Mouse (Mus musculus) frontal cortex, adult (tissue): ENCODE results near the gene Wfdc10.
"Not testable (repeated sequence)": the region's sequence is repeated elsewhere in the genome, so short reads cannot be mapped to it uniquely, and the experiment has no call there.

ENCODE experiments used
- ATAC-seq: cut with Nextera tagmentation; 2 replicates; pipeline ENCODE4 v1.9.2; 2017; ENCODE audit warnings: mild to moderate bottlenecking, moderate library complexity, mixed read lengths; ENCODE audit not compliant: low TSS enrichment

Gene Wfdc10

GRCm38 (mm10) chr2:164655858-164656257, at the start of gene Wfdc10:
Gene Wfdc10, plus strand, starts transcription at chr2:164656046.
- no peak for ATAC-seq

DNA sequence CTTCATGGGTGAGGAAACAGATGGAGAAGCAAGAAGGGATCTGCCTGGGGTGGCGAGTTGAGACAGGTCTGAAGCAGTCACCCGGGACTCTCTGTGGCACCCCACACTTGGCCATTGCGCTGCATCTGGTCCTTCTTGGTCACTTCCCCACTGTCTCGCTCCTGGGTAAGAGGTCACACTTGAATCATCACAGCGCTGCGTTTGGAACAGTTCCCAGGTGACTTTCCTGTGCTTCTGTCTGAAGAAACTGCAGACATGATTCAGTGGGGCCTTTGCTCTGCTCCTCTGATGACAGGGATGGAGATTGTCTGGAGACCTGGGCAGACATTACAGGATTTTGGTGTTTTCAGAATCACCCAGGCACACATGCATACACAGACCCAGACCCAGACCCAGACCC, 47.1 kb upstream of the Wfdc10 start:
- no peak for ATAC-seq

DNA sequence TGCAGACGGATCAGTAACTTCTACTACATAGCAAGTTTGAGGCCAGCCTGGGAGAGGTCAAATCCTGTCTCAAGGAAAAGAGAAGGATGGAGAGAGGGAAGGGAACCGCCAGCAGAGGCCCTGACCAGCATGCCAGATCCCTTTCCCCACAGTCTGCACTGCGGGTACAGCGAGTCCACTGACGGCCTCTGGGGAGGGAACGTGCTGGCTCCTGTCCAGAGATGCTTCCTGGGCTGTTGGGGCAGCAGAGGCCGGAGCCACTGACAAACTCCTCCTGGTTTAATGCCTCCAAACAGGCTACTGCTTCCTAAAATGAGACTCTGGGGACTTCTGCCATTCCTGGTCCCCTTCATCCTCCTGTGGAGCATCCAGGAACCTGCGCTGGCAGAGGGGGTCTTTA, 42.4 kb upstream of the Wfdc10 start, which contains the start of the genes Wfdc6b and Wfdc8:
TSS of gene Wfdc6b (plus strand) at position 52 of the 400 bp plus-strand sequence.
TSS of gene Wfdc8 (minus strand) at position 156 of the 400 bp plus-strand sequence.
- not testable (repeated sequence) for ATAC-seq

- no peak for ATAC-seq
Observed at GRCm38 (mm10) chr2:164615386-164615785, 40.5 kb upstream of the Wfdc10 start.

GRCm38 (mm10) chr2:164619050-164619449, 36.8 kb upstream of the Wfdc10 start:
- no peak for ATAC-seq

GRCm38 (mm10) chr2:164621775-164622174, 34.1 kb upstream of the Wfdc10 start:
- ATAC-seq: no peak

DNA sequence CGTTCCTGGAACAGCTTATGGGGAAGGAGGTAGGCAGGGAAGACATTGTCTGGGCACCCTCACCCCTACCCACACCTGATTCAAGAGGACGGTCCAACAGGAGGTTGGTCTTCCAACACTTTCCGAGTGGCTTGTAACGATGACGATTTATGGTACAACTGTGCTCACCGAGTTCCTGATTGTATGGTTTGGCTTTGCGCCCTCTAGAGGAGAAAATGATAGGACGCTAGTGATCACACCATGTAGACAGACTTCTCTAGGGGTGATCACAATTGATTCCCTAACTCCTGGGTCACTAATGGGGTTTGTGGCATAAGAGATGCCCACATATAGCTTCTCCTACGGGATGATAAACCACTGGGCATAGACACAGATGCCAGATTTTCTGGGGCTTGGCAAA, 20.6 kb upstream of the Wfdc10 start:
- no peak for ATAC-seq

DNA sequence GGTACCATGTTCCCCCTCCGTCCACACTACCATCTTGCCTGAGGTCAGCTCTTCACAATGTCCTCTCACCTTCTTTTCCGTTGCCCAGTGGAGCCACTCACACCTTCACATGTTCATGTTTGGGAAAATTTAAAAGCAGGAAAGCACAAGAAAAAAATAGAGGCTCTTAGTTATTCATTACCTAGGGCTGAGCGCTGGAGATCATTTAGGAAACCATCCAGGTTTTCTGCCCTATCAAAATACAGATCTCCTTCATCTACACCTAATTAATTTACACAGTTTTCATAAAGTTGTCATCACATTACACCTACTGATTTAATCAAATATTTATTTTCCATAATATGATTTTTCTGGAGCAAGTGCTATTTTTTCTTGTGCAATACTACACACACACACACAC, 17.1 kb upstream of the Wfdc10 start, which contains the start of gene Wfdc16:
TSS of gene Wfdc16 (minus strand) at position 101 of the 400 bp plus-strand sequence.
- no peak for ATAC-seq

DNA sequence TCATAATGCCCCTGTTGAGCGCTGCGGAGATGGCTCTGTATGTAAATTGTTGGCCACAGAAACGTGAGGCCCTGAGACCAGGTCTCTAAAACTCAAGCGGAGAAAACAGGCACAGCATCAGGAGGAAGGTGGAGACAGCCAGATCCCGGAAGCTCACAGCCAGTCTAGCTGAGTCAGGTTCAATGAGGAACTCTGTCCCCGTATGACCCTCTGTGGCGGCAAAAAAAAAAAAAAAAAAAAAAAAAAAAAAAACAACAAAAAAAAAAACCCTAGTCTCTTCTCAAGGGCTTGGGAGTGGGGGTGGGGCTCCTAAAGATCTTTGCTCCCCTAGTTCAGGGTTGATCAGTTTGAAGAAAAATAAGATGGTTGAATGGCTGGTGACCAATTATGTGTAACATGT, 14.7 kb upstream of the Wfdc10 start:
- no peak for ATAC-seq

GRCm38 (mm10) chr2:164641881-164642673, 13.8 kb upstream of the Wfdc10 start:
- no peak for ATAC-seq

DNA sequence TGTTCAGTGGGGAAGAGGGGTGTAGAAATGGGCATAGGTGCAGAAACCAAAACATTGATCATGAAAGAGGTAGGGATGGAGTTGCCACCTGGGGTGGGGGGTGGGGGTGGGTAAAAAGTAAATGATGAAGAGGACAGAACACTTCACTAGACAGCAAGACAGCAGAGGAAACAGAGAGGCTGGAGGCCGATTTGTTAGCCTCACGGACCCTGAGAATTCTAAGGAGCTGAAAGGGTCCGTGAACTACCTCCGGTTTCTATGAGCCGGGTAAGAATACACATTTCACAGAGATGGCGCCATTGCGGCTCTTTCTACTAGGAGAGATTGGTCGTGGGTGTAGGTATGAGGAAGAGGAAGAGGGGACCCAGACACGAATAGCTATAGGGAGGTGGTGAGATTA, 637 bp downstream of the Wfdc10 start, which contains the start of gene Wfdc9:
TSS of gene Wfdc9 (minus strand) at position 101 of the 400 bp plus-strand sequence.
- ATAC-seq: no peak

- ATAC-seq: no peak
Observed at GRCm38 (mm10) chr2:164664851-164665250, 9.0 kb downstream of the Wfdc10 start.

GRCm38 (mm10) chr2:164670261-164670660, 14.4 kb downstream of the Wfdc10 start:
- ATAC-seq: no peak

DNA sequence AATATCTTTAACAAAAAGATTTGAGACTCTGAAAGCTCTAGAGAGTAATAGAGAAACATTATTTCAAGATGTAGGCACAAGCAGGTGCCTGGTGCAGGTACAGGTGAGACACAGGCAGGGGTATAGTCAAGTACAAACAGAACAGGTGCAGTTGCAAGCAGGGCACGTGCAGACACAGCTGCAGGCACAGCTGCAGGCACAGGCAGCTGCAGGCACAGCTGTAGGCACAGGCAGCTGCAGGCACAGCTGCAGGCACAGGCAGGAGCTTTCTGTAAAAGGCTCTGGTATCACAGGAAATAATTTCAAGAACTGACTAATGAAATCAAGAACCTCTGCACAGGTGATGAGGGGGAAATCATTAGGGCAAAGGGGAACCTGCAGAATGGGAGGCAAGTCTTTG, 15.1 kb downstream of the Wfdc10 start:
- no peak for ATAC-seq

DNA sequence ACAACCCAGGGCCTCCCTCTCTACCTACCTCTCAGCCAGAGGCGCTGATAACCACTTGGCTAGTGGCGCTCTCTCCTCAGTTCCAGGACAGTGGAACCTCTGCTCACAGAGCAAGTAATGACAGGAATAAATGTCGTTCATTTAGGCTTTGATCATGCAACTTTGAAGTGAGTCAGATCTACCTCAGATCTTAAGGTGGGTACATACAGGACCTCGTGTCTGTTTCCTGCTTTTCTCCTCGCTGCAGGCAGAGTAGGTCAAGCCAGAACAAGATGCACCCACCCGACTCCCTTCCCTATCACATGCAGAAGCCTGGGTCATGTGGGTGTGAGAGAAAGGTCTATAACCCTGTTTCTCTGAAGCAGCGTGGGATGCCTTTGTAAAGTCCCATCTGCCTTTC, 18.1 kb downstream of the Wfdc10 start, which contains the start of gene Wfdc11:
TSS of gene Wfdc11 (minus strand) at position 101 of the 400 bp plus-strand sequence.
- no peak for ATAC-seq

DNA sequence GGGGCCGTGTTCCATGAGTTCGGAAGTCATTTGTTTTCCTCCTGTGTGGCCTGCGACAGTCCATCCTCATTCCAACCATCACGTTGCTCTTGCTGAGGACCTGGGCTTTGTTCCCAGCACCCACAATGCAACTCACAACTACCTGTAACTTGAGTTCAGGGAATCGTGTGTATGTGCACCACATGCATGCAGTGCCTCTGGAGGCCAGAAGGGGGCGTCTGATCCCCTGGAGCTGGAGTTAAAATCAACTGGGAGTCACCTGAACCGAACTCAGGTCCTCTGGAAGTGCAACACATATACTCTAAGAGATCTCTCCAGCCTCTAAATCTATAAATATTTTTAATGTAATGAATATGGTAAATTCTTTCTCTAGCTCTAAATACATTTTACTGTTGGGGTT, 20.3 kb downstream of the Wfdc10 start:
- ATAC-seq: no peak

DNA sequence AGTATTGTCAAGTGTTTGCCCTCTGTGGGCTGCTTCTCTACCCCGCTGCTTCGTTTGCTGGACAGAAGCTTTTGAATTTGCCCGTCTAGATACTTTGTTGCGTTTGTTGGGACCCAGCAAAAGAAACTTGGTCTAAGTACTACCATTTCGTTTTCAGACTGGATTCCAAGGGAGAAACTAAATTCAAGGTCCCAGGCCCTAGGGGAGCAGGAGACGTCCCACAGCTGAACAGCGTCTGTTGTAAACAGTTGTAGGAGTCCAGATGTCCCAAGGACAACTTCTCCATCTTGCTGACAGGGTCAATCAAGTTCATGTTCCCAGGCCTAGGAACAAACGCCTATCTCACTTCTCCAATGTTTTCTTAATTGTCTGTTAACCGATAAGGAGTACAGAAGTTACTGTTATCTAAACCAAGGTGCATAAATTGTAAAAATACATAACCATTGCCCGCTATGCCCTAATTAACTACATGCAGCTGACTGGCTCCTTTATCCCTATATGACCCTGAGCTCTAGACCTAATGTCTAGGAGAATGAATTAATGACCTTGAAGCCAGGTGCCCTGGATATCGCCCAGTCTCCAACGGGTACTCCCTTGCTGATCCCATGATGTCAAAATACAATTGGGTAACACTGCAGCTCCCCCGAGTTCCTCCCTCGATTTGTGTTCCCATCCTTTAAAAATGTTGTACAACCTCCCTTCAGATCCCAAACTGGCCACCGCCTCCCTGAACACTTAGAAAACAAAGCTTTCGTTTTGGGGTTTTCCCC, 21.3 kb downstream of the Wfdc10 start:
- no peak for ATAC-seq

DNA sequence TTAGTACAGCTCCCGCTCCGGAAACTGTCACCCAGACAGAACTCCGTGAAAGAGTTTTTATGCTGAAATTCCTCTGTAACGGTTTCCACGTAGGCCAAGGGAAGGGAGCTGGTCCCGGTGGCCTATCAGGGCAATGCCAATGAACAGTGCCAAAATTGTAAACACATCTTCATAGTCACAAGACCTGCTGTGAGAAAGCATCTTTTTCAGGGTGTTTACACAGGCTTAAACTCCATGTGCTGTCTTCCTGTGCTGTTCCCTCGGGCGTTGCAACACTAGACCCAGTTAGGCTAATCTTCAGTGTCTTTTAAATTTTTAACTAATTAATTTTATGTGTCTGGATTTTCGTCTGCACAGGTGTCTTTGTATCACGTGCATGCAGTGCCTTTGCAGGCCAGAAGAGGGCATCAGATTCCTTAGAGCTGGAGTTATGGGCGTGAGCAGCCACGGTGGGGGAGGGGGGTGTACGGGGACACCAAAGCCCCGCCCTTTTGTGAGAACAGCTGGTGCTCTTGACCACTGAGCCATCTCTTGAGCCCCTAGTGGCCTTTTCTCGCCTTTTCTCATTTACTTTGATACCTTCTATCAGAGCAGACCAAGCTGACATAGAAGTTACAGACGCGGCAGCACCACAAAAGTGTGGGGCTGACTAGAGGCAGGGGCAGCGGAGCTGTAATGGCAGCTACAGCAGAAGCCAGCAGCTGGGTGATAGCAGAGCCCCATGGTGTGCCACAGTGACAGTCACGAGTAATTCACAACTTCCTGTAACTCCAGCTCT, 23.2 kb downstream of the Wfdc10 start:
- no peak for ATAC-seq

DNA sequence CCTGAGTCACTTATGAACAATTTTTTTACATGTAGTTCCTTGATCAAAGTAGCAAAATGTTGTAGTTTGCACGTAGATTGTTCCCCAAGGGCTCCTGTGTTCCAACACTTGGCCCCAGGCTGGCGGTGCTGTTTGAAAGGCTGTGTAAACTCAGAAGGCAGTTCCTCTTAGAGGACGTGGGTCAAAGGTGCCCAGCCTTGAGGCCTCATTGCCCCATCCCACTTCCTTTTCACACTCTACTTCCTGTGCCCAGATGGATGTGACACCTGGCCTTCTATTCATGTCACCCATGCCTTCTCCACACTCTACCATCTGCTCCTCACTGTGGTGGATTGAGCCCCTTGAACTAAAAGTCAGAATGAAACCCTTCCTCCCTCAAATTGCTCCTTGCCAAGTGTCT, 24.1 kb downstream of the Wfdc10 start:
- ATAC-seq: no peak

DNA sequence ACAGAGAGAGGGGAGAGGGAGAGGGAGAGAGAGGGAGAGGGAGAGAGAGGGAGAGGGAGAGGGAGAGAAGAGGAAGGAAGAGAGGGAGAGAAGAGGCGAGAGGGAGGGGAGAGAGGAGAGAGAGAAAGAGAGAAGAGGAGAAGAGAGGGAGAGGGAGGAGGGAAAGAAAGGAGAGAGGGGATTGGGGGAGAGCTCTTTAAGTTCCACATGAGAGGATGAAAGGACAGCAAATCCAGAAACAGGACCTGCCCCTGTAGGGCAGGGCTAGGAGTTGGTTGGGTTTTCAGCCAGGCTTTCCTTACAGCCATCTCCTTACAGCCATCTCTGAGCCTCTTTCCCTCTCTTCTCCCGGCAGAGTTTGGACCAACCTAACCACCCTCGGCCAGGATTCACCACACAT, 29.0 kb downstream of the Wfdc10 start, which contains the start of gene Wfdc13:
TSS of gene Wfdc13 (plus strand) at position 301 of the 400 bp plus-strand sequence.
- ATAC-seq: no peak

GRCm38 (mm10) chr2:164698201-164698600, 42.4 kb downstream of the Wfdc10 start, which contains the start of gene Spint4:
Gene Spint4, plus strand, starts transcription at chr2:164698501.
- no peak for ATAC-seq

GRCm38 (mm10) chr2:164700959-164701358, 45.1 kb downstream of the Wfdc10 start:
- no peak for ATAC-seq
